Mouse (Mus musculus): ENCODE results near the gene Disp3.

DNA sequence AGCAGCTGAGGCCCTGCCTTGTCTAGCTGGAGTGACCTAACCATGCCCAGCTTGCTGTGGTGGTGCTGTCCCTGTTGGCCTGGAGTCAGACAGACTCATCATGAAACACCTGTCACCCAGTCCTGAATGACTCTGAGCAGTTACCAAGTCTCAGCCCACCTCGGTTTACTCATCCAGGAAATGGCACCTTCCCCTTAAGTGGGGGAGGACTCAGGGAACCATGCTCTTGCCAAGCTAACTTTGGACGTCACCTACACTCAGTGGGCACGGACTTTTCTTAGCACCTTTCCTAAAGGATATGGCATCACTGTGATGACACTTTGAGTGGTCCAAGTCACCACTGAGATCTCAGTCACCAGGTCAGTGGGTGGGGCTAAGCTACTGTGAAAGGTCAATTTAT is 38.2 kb upstream of the Disp3 start:
- TF ChIP-seq CTCF (IDR thresholded peaks at IDR 0.05; ENCODE audit: extremely low read depth, insufficient read depth, low read length) (no peak), POLR2A (IDR thresholded peaks at IDR 0.05; ENCODE audit: extremely low read depth, insufficient read depth, low read length) (no peak)
